Mouse (Mus musculus): ENCODE data around the gene Gpc3.
"Not testable (repeated sequence)": the region's sequence is repeated elsewhere in the genome, so short reads cannot be mapped to it uniquely, and the experiment has no call there.

Gene Gpc3

DNA sequence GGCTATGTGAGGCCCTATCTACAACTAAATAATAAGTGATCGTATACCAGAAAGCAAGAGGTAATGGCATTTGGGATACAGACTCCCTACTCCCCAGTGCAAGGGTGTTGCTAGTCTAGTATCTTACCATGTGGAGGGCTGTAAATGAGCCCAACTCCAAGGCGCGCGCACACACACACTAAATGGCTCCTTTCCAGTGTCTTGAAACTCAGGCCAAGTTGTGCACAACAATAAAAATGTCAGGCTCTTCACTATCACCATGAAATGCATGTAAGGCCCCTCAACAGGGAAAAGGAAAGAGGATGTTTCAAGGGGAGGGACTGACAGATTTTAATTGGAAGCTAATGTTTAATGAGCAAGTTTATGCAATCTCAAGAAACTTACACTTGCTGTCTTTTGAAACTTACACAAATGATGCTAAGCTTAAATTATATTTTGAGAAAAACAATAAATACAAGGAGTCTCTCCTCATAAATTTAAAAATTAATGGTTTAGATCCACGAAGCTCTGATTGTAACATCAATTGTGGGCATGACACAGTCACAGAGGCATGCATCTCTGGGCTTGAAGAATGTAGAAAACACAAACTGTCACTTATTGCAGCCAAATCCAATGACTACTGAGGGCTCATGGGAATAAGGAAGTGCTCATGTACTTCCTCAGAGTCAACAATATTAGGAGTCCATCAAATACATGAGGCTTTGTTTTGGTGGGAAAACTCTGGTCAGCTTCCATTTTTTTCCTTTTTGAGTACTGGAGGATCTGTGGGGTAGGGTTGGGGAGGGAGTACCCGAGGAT lies 332.4 kb downstream of the Gpc3 start:
- DNase-seq (ENCODE audit: low read depth, low spot score), result no peak

DNA sequence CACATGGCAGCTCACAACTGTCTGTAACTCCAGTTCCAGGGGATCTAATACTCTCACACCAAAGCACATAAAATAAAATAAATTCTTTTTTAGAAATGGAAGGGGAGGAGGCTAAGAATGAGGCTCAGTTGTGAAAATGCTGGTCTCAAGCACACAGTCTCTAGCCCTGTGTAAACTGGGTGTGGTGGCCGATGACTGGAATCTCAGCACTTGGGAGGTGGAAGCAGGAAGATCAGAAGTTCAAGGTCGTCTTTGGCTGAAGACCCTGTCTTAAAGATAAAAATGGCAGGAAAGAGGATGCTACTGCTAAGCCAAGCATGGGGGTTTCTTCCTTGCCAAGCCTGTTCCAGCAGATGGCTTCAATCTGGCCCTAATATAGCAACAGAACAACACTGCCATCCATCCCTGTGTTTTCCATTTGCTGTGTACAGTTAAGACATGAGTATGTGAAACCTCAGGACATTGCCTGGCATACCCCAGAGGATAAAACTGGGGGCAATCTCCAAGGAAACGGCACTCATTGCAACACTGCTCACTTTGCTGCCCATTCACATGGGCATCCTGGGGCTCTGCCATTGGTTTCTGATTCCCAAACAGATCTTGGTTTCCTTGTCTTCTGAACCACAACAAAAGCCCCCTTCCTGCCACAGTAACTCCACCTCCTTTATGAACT lies 334.9 kb downstream of the Gpc3 start:
- no peak for DNase-seq (ENCODE audit: low read depth, low spot score)

DNA sequence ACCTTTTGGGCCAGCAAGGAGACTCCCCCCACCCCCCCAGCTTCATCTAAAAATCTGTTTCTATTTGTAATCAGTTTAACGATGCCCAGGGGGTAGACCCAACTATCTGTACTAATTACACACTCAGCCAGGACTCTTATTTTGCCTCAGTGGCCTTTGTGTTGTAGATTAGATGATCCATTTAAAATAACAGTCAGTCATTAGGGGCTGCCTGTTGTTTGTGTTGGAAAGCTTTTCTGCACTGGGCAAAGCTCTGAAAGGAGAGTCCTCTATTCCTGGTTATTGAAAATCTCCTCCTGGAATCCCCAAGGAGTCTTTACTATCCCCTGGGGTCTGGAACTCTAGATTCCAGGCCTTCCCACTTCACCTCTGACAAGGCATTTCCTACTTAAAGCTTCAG lies 336.2 kb downstream of the Gpc3 start:
- no peak for DNase-seq (ENCODE audit: low read depth, low spot score)

DNA sequence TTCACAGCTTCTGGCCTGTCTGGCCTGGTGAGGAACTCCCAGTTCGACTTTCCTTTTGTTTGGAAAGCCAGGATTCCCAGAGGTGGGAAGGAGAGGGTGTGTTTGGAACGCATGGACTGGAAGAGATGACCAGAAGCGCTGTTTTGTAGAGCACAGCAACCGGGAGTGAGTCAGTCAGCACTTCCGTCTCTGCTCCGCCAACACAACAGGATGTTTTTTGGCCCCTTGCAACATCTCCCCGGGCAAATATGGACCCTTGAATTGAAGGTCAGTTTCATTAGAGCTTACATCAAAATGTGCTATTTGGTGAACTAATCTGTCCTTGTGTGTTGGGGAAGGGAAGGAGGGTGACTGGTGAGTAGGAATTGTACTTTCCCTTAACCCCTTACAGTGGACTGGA lies 340.7 kb downstream of the Gpc3 start:
- no peak for DNase-seq (ENCODE audit: low read depth, low spot score)

DNA sequence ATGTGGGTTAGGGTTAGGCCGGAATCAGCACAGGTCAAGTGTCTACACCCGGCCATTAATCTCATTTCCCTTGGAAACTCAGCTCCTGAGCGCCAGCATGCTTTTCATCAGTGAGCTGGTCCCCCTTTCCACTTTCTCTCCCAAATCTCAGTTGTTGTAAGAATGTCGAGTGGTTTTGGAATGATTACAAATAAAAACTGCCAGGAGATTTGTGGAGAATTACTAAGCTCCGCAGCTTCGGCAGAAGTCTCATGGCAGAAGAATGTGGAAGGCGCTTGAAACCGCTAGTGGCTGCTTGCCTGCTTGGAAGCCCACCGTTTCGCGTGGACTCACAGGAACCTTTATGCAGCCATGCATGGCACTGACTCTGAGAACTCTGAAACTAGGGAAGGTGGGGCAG lies 351.8 kb downstream of the Gpc3 start:
- DNase-seq (ENCODE audit: low read depth, low spot score), result no peak

DNA sequence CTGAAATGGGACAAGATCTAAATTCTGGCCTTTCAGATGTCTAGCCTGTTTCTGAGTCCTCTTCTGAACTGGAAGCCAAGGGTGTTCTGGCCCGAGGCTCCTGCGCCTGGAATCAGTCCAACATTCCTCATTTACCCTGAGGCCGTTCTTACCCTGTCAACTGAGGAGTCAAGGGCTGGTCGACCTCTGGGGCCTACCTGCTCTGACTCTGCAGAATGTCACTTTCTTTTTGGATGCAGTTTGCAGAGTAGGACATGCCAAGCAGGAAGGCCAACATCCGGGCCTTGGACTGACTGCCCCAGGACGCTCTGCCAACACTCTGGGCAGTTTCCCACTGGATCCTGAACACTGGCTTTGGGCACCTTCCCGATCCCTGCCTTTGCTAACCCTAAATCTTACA lies 352.2 kb downstream of the Gpc3 start:
- no peak for DNase-seq (ENCODE audit: low read depth, low spot score)

DNA sequence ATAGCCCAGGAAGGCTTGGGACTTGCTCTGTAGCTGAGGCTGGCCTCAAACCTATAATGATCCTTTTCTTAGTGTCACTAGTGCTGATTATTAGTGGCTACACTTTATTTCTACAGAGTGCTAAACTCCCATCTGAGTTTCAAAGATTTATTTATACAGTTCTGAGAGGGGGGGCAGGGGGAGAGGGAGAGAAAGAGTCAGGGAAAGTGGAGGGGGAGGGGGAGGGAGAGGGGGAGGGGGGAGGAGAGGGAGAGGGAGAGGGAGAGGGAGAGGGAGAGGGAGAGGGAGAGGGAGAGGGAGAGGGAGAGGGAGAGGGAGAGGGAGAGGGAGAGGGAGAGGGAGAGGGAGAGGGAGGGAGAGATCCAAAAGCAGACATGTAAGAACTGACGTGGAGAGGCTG lies 354.0 kb downstream of the Gpc3 start:
- not testable (repeated sequence) for DNase-seq (ENCODE audit: low read depth, low spot score)

DNA sequence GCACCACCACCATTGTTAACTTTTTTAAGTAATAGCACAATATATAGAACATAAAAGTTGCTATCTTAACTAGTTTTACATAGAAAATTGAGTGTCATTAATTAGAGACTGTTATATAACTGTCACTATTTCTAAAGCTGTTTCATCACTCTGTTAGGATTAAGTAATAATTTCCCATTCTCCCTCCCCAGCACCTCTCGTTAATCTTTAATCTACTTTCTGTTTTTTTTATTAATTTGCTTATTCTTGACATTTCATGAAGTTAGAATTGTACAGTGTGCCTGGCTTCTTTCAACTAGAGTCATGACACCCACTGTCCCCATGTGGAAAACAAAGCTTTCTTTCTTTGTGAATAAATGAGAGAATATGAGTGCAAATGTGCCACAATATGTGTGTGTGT lies 359.2 kb downstream of the Gpc3 start:
- DNase-seq (ENCODE audit: low read depth, low spot score), result no peak

DNA sequence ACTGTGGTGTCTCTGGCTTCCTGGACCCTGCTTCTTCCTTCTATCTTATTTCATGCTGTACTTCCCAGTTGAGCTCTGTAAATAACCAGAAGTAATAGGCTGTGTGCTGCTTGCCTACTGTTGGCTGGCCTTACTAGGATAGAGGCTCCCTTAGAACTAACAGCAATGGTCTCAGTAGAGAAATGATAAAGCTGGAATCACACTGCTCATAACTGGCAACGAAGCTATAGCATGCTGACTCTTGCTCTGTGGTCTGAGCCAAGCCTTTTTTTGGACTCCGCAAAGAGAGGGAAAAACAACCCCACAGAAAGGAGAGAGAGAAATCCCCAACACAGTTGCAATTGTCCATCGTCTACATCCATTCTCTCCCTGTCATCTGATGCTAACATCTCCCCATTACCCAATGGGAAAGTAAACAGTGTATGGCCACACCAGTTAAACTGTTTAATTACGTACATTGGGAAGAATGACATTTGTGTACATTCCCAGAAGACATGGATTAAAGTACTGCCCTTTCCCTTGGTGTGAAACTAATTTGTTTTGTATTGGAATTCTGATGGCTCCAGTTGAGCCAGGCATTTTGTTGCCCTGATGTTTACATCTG lies 368.0 kb downstream of the Gpc3 start:
- no peak for DNase-seq (ENCODE audit: low read depth, low spot score)

DNA sequence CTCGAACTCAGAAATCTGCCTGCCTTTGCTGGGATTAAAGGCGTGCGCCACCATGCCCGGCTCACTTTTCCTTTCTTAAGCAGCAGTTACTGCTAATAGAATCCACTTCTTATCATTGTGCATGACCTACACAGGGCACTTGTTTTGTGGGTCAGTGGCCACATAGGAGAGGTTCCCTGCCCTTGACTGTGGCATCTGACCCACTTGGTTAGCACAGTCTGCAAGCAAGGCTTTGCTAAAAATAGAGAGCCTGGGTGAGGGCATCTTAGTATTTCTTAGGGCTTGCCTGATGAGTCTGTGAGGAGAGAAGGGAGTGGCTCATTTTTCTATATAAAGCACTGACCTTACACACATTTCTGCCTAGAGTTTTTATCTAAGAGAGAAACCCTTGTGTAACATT lies 376.3 kb downstream of the Gpc3 start:
- no peak for DNase-seq (ENCODE audit: low read depth, low spot score)

DNA sequence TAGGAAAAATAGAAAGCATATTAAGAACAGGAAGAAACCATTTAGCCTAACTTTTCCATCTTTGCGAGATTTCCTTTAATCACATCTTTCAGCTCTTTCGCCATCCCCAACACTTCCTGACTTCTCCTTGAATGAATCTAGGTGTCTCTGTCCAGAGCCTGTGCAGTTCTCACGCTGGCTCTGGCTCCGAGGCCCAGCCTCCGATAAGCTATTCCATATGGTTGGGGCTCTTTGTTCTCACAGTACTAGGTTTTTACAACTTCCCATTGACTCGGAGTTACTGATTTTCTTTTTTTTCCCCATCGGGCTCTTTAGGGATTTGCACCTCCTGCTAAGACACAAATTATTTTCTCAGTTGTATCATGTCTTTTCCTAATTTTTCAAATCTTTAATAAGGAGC lies 381.8 kb downstream of the Gpc3 start:
- DNase-seq (ENCODE audit: low read depth, low spot score), result no peak

DNA sequence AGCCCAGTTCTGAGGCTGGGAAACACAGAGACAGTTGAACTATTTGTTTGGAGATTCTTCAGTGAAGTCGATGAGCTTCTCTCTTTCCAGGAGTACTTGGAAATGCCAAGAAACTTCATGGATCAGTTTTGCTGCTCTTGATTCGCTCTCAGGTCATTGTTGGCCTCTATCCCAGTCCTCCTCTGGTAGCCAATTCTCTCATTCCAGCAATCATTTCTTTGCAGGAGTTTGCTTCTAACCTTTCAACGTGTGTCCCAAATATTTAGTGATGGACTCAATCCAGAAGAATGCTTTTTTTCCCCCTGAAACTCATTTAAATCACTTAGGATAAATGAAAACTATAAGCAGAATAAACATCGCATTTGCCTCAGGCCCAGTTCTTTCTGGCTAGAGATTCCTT lies 383.0 kb downstream of the Gpc3 start:
- no peak for DNase-seq (ENCODE audit: low read depth, low spot score)
